Mouse (Mus musculus) E14TG2a.4 (cell line): Measurements from ENCODE around the gene Hba-a1.

Source experiments
- CTCF ChIP-seq: conservative IDR thresholded peaks from 2 replicates; pipeline ENCODE4 v1.5.1; 2014; ENCODE audit warnings: low read length
- POU5F1 ChIP-seq: IDR thresholded peaks from 2 replicates; pipeline ENCODE4 v1.6.1; 2014; ENCODE audit warnings: low read length, borderline replicate concordance

- TF ChIP-seq CTCF (no peak), POU5F1 (no peak)
Observed at GRCm38 (mm10) chr11:32316009-32316408, 32.7 kb downstream of the Hba-a1 start.
